Mouse (Mus musculus) forebrain, embryonic 12.5 days (tissue): ENCODE data around the gene Olfr120. TPM values are rescaled to one million over a fixed set of nuclear protein-coding genes. Genes with fewer than 3 reads are reported as not detected.
"Not testable (repeated sequence)": the region's sequence is repeated elsewhere in the genome, so short reads cannot be mapped to it uniquely, and the experiment has no call there.

ENCODE experiments used
- ATAC-seq: fragments of 200-750 bp; cut with Nextera tagmentation; 2 replicates; pipeline ENCODE4 v1.8.0; 2017; ENCODE audit warnings: moderate TSS enrichment; ENCODE audit not compliant: low FRiP score
- H3K27ac ChIP-seq: fragments of 300-500 bp; sonication (generic); 2 replicates; pipeline ENCODE4 v1.5.1; 2016; ENCODE audit warnings: mild to moderate bottlenecking
- H3K27me3 ChIP-seq: fragments of 300-500 bp; sonication (generic); 2 replicates; pipeline ENCODE4 v1.6.1; 2016; ENCODE audit warnings: mild to moderate bottlenecking
- H3K36me3 ChIP-seq: fragments of 300-500 bp; sonication (generic); replicated peaks from 2 replicates; pipeline ENCODE4 v1.6.1; 2016; ENCODE audit warnings: mild to moderate bottlenecking
- H3K4me1 ChIP-seq: fragments of 300-500 bp; sonication (generic); 2 replicates; pipeline ENCODE4 v1.6.1; 2016
- H3K4me2 ChIP-seq: fragments of 300-500 bp; sonication (generic); 2 replicates; pipeline ENCODE4 v1.6.1; 2016; ENCODE audit warnings: mild to moderate bottlenecking, moderate library complexity
- H3K4me3 ChIP-seq: fragments of 300-500 bp; sonication (generic); replicated peaks from 2 replicates; pipeline ENCODE4 v1.5.1; 2016; ENCODE audit warnings: mild to moderate bottlenecking
- H3K9ac ChIP-seq: fragments of 300-500 bp; sonication (generic); 2 replicates; pipeline ENCODE4 v1.6.1; 2016; ENCODE audit warnings: mild to moderate bottlenecking
- H3K9me3 ChIP-seq: fragments of 300-500 bp; sonication (generic); 2 replicates; pipeline ENCODE4 v1.6.1; 2016
- WGBS: fragments of 180-500 bp; shearing (Covaris S2); methylation state at CpG from one replicate; pipeline ENCODE4 v1.1.7; 2016; 5-methylcytosine and 5-hydroxymethylcytosine counted together
- polyA plus RNA-seq: library from polyadenylated mRNA; unstranded; fragments of >200 nt; fragmentation: Nextera tagmentation; extraction: Ambion mirVana; gene quantifications from 2 replicates; pipeline ENCODE4 v1.2.1, GENCODE M21; 2016

The Olfr120 gene
- polyA plus RNA-seq, result not detected in 2 replicates

DNA sequence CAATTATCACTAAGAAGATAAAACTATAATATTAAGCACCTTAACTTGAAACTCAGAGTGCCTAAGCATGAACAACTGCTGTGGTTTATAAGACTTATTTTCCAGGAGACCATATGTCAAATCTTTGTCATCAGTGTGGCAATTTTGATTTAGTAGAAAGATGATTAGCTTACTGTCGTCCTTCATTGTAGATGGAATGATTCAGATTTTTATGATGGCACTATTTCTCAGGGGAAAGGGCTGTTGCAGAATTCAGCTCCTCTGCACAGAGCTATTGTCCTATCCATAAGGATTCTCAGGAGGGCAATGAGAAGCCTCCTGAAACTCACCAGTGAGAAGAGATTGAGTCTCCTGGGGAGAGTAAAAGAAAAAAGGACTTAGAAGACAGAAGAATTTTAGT lies at the start of gene Olfr120:
TSS of gene Olfr120 (plus strand) at position 301 of the 400 bp plus-strand sequence.
- no peaks in the 10 kb centered on the region for H3K9me3 ChIP-seq
- ATAC-seq, result no peak
- H3K9ac ChIP-seq, result no peak within 1 kb of the TSS
- H3K4me2 ChIP-seq, result no peak within 1 kb of the TSS
- 83% methylated on average over 1 of the region's 1 CpGs for WGBS
- no peaks in the 10 kb centered on the region for H3K36me3 ChIP-seq
- no peaks in the 10 kb centered on the region for H3K4me1 ChIP-seq
- H3K27me3 ChIP-seq, result no peaks in the 10 kb centered on the region
- no peak within 1 kb of the TSS for H3K27ac ChIP-seq
- H3K4me3 ChIP-seq, result no peak within 1 kb of the TSS

DNA sequence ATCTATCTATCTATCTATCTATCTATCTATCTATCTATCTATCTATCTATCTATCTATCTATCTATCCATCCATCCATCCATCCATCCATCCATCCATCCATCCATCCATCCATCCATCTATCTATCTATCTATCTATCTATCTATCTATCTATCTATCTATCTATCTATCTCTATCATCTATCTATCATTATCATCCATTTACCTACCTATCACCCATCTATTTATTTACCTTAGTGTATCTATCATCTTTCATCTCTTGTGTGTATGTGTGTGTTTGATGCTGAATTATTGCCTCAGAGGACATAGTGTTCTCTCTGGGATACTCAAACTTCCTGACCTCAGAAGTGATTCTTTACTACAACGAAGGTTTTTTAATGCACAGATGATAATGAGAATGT lies 25.3 kb upstream of the Olfr120 start, which contains the start of gene Olfr119:
TSS of gene Olfr119 (plus strand) at position 301 of the 400 bp plus-strand sequence.
- 65% methylated on average over 1 of the region's 1 CpGs for WGBS
- not testable (repeated sequence) for H3K36me3 ChIP-seq, H3K27me3 ChIP-seq

GRCm38 (mm10) chr17:37738070-37738469 lies 16.5 kb downstream of the Olfr120 start:
- H3K9ac ChIP-seq, result no peak overlapping the region
- ATAC-seq, result no peak
- 62% methylated on average over 7 of the region's 7 CpGs for WGBS

More for the DNA sequence above, 25.3 kb upstream of the Olfr120 start, which contains the start of gene Olfr119:
- H3K27ac ChIP-seq, H3K4me1 ChIP-seq, H3K9me3 ChIP-seq, H3K4me3 ChIP-seq, H3K4me2 ChIP-seq, ATAC-seq, H3K9ac ChIP-seq: not testable (repeated sequence)

GRCm38 (mm10) chr17:37768307-37768706 lies 46.7 kb downstream of the Olfr120 start, which contains the start of gene Olfr122:
Gene Olfr122 (plus strand): TSS chr17:37768607.
- ATAC-seq, result no peak

More at GRCm38 (mm10) chr17:37738070-37738469, 16.5 kb downstream of the Olfr120 start:
- Histone ChIP-seq H3K4me1 (no peaks in the 10 kb centered on the region), H3K27me3 (no peaks in the 10 kb centered on the region), H3K9me3 (no peaks in the 10 kb centered on the region), H3K4me2 (no peak overlapping the region), H3K4me3 (no peak overlapping the region), H3K36me3 (no peaks in the 10 kb centered on the region), H3K27ac (no peak overlapping the region)

More at GRCm38 (mm10) chr17:37768307-37768706, 46.7 kb downstream of the Olfr120 start, which contains the start of gene Olfr122:
- Histone ChIP-seq H3K27ac (no peak within 1 kb of the TSS), H3K27me3 (no peaks in the 10 kb centered on the region), H3K4me3 (no peak within 1 kb of the TSS), H3K9me3 (no peaks in the 10 kb centered on the region), H3K4me2 (no peak within 1 kb of the TSS), H3K9ac (no peak within 1 kb of the TSS), H3K36me3 (no peaks in the 10 kb centered on the region), H3K4me1 (no peaks in the 10 kb centered on the region)
- WGBS, result 90% methylated on average over 4 of the region's 4 CpGs

Other genes starting within 250 kb of the Olfr120 start
- gene H2-M2, start 238.3 kb upstream of the Olfr120 start, polyA plus RNA-seq, result not detected in 2 replicates
- gene Olfr110, start 229.3 kb upstream of the Olfr120 start, polyA plus RNA-seq, result not detected in 2 replicates
- not detected in 2 replicates for gene Olfr111, start 213.8 kb upstream of the Olfr120 start, polyA plus RNA-seq
- gene Olfr112, start 152.4 kb upstream of the Olfr120 start, polyA plus RNA-seq, result not detected in 2 replicates
- not detected in 2 replicates for gene Olfr113, start 144.1 kb upstream of the Olfr120 start, polyA plus RNA-seq
- gene Olfr114, start 129.1 kb upstream of the Olfr120 start, polyA plus RNA-seq, result not detected in 2 replicates
- gene Olfr115, start 94.7 kb upstream of the Olfr120 start, polyA plus RNA-seq, result not detected in 2 replicates
- not detected in 2 replicates for gene Olfr116, start 94.6 kb upstream of the Olfr120 start, polyA plus RNA-seq
- not detected in 2 replicates for gene Olfr117, start 58.0 kb upstream of the Olfr120 start, polyA plus RNA-seq
- gene Olfr118, start 54.8 kb upstream of the Olfr120 start, polyA plus RNA-seq, result not detected in 2 replicates
- gene Olfr119, start 25.2 kb upstream of the Olfr120 start, polyA plus RNA-seq, result not detected in 2 replicates
- gene Olfr121, start 27.0 kb downstream of the Olfr120 start, polyA plus RNA-seq, result not detected in 2 replicates
- gene Olfr122, start 46.8 kb downstream of the Olfr120 start, polyA plus RNA-seq, result not detected in 2 replicates
- not detected in 2 replicates for gene Olfr123, start 71.7 kb downstream of the Olfr120 start, polyA plus RNA-seq
- not detected in 2 replicates for gene Olfr124, start 78.1 kb downstream of the Olfr120 start, polyA plus RNA-seq
- not detected in 2 replicates for gene Olfr125, start 111.1 kb downstream of the Olfr120 start, polyA plus RNA-seq
- not detected in 2 replicates for gene Olfr126, start 125.7 kb downstream of the Olfr120 start, polyA plus RNA-seq
- gene Olfr127, start 178.6 kb downstream of the Olfr120 start, polyA plus RNA-seq, result not detected in 2 replicates
- gene Olfr128, start 198.7 kb downstream of the Olfr120 start, polyA plus RNA-seq, result not detected in 2 replicates
- gene Olfr761, start 231.3 kb downstream of the Olfr120 start, polyA plus RNA-seq, result not detected in 2 replicates